Mouse (Mus musculus) heart, adult 8-10 months (tissue): ENCODE results near the gene Mmp11. TPM values are rescaled to one million over a fixed set of nuclear protein-coding genes. Genes with fewer than 3 reads are reported as not detected.

Experiments
- DNase-seq: peaks from one replicate; pipeline ENCODE4 v3.0.0; 2022; ENCODE audit warnings: low spot score
- total RNA-seq, 4 experiments: library from RNA; stranded (reverse); gene quantifications; 2 replicates each; pipeline ENCODE4 v1.2.4; 2022

Gene Mmp11
- total RNA-seq, 4 experiments from 2014 or later = 4.1 to 7.8 (median 4.6) TPM

GRCm38 (mm10) chr10:75937851-75938643, 1.8 kb upstream of the Mmp11 start:
- DNase-seq = no peak

GRCm38 (mm10) chr10:75936909-75937667, 792 bp upstream of the Mmp11 start:
- DNase-seq = no peak

GRCm38 (mm10) chr10:75934991-75935390, 1.3 kb downstream of the Mmp11 start:
- DNase-seq = no peak

GRCm38 (mm10) chr10:75932891-75933290, 3.4 kb downstream of the Mmp11 start, which contains the start of gene Chchd10:
Chchd10 (plus strand) TSS chr10:75933130.
- no peak for DNase-seq

- no peak for DNase-seq
Observed at GRCm38 (mm10) chr10:75932081-75932678, 4.1 kb downstream of the Mmp11 start.

- no peak for DNase-seq
Observed at GRCm38 (mm10) chr10:75931311-75931710, 5.0 kb downstream of the Mmp11 start.

GRCm38 (mm10) chr10:75930304-75930703, 6.0 kb downstream of the Mmp11 start:
- DNase-seq = no peak

GRCm38 (mm10) chr10:75926396-75926795, 9.9 kb downstream of the Mmp11 start:
- no peak for DNase-seq

- DNase-seq = no peak
Observed at GRCm38 (mm10) chr10:75924324-75924723, 12.0 kb downstream of the Mmp11 start.

- no peak for DNase-seq
Observed at GRCm38 (mm10) chr10:75921726-75922560, 14.4 kb downstream of the Mmp11 start.

- peak; percentile 96 for DNase-seq
Observed at GRCm38 (mm10) chr10:75921026-75921725, 15.1 kb downstream of the Mmp11 start, which contains the start of gene Smarcb1. Smarcb1 (minus strand) TSS chr10:75921617.

- DNase-seq = no peak
Observed at GRCm38 (mm10) chr10:75919026-75919425, 17.3 kb downstream of the Mmp11 start.

GRCm38 (mm10) chr10:75916840-75917239, 19.5 kb downstream of the Mmp11 start:
- DNase-seq = no peak

GRCm38 (mm10) chr10:75915557-75915956, 20.7 kb downstream of the Mmp11 start:
- DNase-seq = no peak

GRCm38 (mm10) chr10:75913013-75913589, 23.2 kb downstream of the Mmp11 start:
- no peak for DNase-seq

- DNase-seq = no peak
Observed at GRCm38 (mm10) chr10:75910698-75911097, 25.6 kb downstream of the Mmp11 start.

- DNase-seq = no peak
Observed at GRCm38 (mm10) chr10:75906882-75907281, 29.4 kb downstream of the Mmp11 start.

- DNase-seq = no peak
Observed at GRCm38 (mm10) chr10:75904391-75904790, 31.9 kb downstream of the Mmp11 start.

GRCm38 (mm10) chr10:75898846-75899245, 37.5 kb downstream of the Mmp11 start:
- DNase-seq = peak; percentile 76

- DNase-seq = no peak
Observed at GRCm38 (mm10) chr10:75898039-75898564, 38.2 kb downstream of the Mmp11 start.
